Mouse (Mus musculus) liver, postnatal 0 days (tissue): ENCODE results near the gene Sipa1l2. TPM values are rescaled to one million over a fixed set of nuclear protein-coding genes. Genes with fewer than 3 reads are reported as not detected.

Source experiments
- ATAC-seq: fragments of 200-750 bp; cut with Nextera tagmentation; 2 replicates; pipeline ENCODE4 v1.8.0; 2017; ENCODE audit warnings: mild to moderate bottlenecking, moderate library complexity
- DNase-seq: peaks from one replicate; pipeline ENCODE4 v3.0.0-alpha.2; 2016
- H3K27ac ChIP-seq: fragments of 300-500 bp; sonication (generic); 2 replicates; pipeline ENCODE4 v1.5.1; 2014; ENCODE audit warnings: antibody characterized with exemption, moderate library complexity, mild to moderate bottlenecking, low read depth
- H3K27me3 ChIP-seq: fragments of 300-500 bp; sonication (generic); 2 replicates; pipeline ENCODE4 v1.6.1; 2014; ENCODE audit warnings: low read length, control low read depth, mixed read lengths; ENCODE audit not compliant: insufficient read depth
- H3K36me3 ChIP-seq: fragments of 300-500 bp; sonication (generic); replicated peaks from 2 replicates; pipeline ENCODE4 v1.6.1; 2014; ENCODE audit warnings: mild to moderate bottlenecking, control low read depth, low read length, moderate library complexity, mixed read lengths; ENCODE audit not compliant: insufficient read depth
- H3K4me1 ChIP-seq: fragments of 300-500 bp; sonication (generic); 2 replicates; pipeline ENCODE4 v1.6.1; 2014; ENCODE audit warnings: antibody characterized with exemption, mild to moderate bottlenecking, control low read depth; ENCODE audit not compliant: insufficient read depth
- H3K4me2 ChIP-seq: fragments of 300-500 bp; sonication (generic); 2 replicates; pipeline ENCODE4 v1.6.1; 2014; ENCODE audit warnings: low read depth, mild to moderate bottlenecking, low read length, moderate library complexity, mixed read lengths
- H3K4me3 ChIP-seq: fragments of 300-500 bp; sonication (generic); 2 replicates; pipeline ENCODE4 v1.5.1; 2014; ENCODE audit warnings: low read depth, low read length
- H3K9ac ChIP-seq: fragments of 300-500 bp; sonication (generic); replicated peaks from 2 replicates; pipeline ENCODE4 v1.6.1; 2014; ENCODE audit warnings: mild to moderate bottlenecking, moderate library complexity
- H3K9me3 ChIP-seq: fragments of 300-500 bp; sonication (generic); 2 replicates; pipeline ENCODE4 v1.6.1; 2016; ENCODE audit warnings: mild to moderate bottlenecking, control low read depth, low read length, mixed read lengths
- CTCF ChIP-seq: sonication (generic); IDR thresholded peaks from 2 replicates; pipeline ENCODE4 v1.5.1; 2016; ENCODE audit warnings: antibody characterized with exemption, low read depth
- EP300 ChIP-seq: IDR thresholded peaks from 2 replicates; pipeline ENCODE4 v1.6.1; 2016; ENCODE audit warnings: antibody characterized with exemption, low read depth, mild to moderate bottlenecking
- WGBS: fragments of 180-500 bp; shearing (Covaris S2); extraction: QIAGEN DNeasy Blood & Tissue Kit; methylation state at CpG from one replicate; pipeline ENCODE4 v1.1.7; 2014; ENCODE audit not compliant: insufficient replicate concordance; 5-methylcytosine and 5-hydroxymethylcytosine counted together
- polyA plus RNA-seq: library from polyadenylated mRNA; unstranded; fragments of >200 nt; fragmentation: Nextera tagmentation; extraction: Ambion mirVana; gene quantifications from 2 replicates; pipeline ENCODE4 v1.2.1, GENCODE M21; 2015

Gene Sipa1l2
- polyA plus RNA-seq, 1 experiment from 2014 or later = 0.47 TPM

- H3K4me2 ChIP-seq = no peak overlapping the region
- H3K4me1 ChIP-seq = peaks cover 4% of the 10 kb centered on the region
- ATAC-seq = no peak
- no peaks in the 10 kb centered on the region for H3K27me3 ChIP-seq
- no peak overlapping the region for H3K9ac ChIP-seq
- H3K4me3 ChIP-seq = no peak overlapping the region
- TF ChIP-seq EP300 = no peak
- TF ChIP-seq CTCF = no peak
- WGBS = 82% methylated on average over 6 of the region's 6 CpGs
- H3K9me3 ChIP-seq = no peaks in the 10 kb centered on the region
- no peaks in the 10 kb centered on the region for H3K36me3 ChIP-seq
- no peak overlapping the region for H3K27ac ChIP-seq
- DNase-seq = no peak
These were observed 193.2 kb downstream of the Sipa1l2 start for GRCm38 (mm10) chr8:125376448-125376845.

GRCm38 (mm10) chr8:125375659-125376447 is 193.8 kb downstream of the Sipa1l2 start:
- H3K4me2 ChIP-seq = no peak overlapping the region
- H3K27ac ChIP-seq = no peak overlapping the region
- no peak overlapping the region for H3K9ac ChIP-seq
- no peaks in the 10 kb centered on the region for H3K27me3 ChIP-seq
- no peak for DNase-seq
- TF ChIP-seq EP300 (no peak), CTCF (no peak)
- 67% methylated on average over 8 of the region's 8 CpGs for WGBS
- H3K4me1 ChIP-seq = no peaks in the 10 kb centered on the region; the same call in 1 of the 2 replicates
- ATAC-seq = no peak
- no peak overlapping the region for H3K4me3 ChIP-seq
- no peaks in the 10 kb centered on the region for H3K36me3 ChIP-seq
- no peaks in the 10 kb centered on the region for H3K9me3 ChIP-seq

GRCm38 (mm10) chr8:125372596-125372995 is 197.0 kb downstream of the Sipa1l2 start:
- no peaks in the 10 kb centered on the region for H3K4me1 ChIP-seq
- no peak overlapping the region for H3K4me2 ChIP-seq
- no peaks in the 10 kb centered on the region for H3K9me3 ChIP-seq
- H3K36me3 ChIP-seq = no peaks in the 10 kb centered on the region
- no peaks in the 10 kb centered on the region for H3K27me3 ChIP-seq
- no peak overlapping the region for H3K27ac ChIP-seq
- WGBS = 87% methylated on average over 4 of the region's 4 CpGs
- H3K9ac ChIP-seq = no peak overlapping the region
- no peak overlapping the region for H3K4me3 ChIP-seq
- TF ChIP-seq EP300 (no peak), CTCF (no peak)
- ATAC-seq (no peak), DNase-seq (no peak)

GRCm38 (mm10) chr8:125369491-125370236 is 199.9 kb downstream of the Sipa1l2 start:
- H3K27me3 ChIP-seq = no peaks in the 10 kb centered on the region
- no peak overlapping the region for H3K27ac ChIP-seq
- DNase-seq (no peak), ATAC-seq (no peak)
- WGBS = 70% methylated on average over 8 of the region's 8 CpGs
- H3K9ac ChIP-seq = no peak overlapping the region
- no peak overlapping the region for H3K4me2 ChIP-seq
- H3K9me3 ChIP-seq = no peaks in the 10 kb centered on the region
- H3K36me3 ChIP-seq = no peaks in the 10 kb centered on the region
- H3K4me3 ChIP-seq = no peak overlapping the region
- TF ChIP-seq CTCF = no peak
- no peak for TF ChIP-seq EP300
- no peaks in the 10 kb centered on the region for H3K4me1 ChIP-seq

GRCm38 (mm10) chr8:125368341-125369035 is 201.1 kb downstream of the Sipa1l2 start:
- Histone ChIP-seq H3K36me3 (no peaks in the 10 kb centered on the region), H3K9ac (no peak overlapping the region), H3K27ac (no peak overlapping the region), H3K27me3 (no peaks in the 10 kb centered on the region), H3K4me2 (no peak overlapping the region), H3K4me3 (no peak overlapping the region), H3K9me3 (no peaks in the 10 kb centered on the region), H3K4me1 (no peaks in the 10 kb centered on the region)
- 43% methylated on average over 4 of the region's 4 CpGs for WGBS
- TF ChIP-seq CTCF (no peak), EP300 (no peak)
- DNase-seq (no peak), ATAC-seq (no peak)

Other genes starting within 250 kb of the Sipa1l2 start
- 0.67 and 0.78 TPM in 2 replicates for gene Map10, start 100.0 kb upstream of the Sipa1l2 start, polyA plus RNA-seq
- 15.7 and 17.6 TPM in 2 replicates for gene Ntpcr, start 160.2 kb upstream of the Sipa1l2 start, polyA plus RNA-seq